Mouse (Mus musculus) thymus, postnatal 10 days (tissue): ENCODE measurements around the gene S100a10.
A peak's percentile ranks its signal among the peaks of the same experiment; 100 is the strongest.

Source experiments
- DNase-seq, 2 experiments: peaks; one replicate each; pipeline ENCODE4 v3.0.0; 2021; ENCODE audit warnings: low spot score in 2 of 2

The S100a10 gene

DNA sequence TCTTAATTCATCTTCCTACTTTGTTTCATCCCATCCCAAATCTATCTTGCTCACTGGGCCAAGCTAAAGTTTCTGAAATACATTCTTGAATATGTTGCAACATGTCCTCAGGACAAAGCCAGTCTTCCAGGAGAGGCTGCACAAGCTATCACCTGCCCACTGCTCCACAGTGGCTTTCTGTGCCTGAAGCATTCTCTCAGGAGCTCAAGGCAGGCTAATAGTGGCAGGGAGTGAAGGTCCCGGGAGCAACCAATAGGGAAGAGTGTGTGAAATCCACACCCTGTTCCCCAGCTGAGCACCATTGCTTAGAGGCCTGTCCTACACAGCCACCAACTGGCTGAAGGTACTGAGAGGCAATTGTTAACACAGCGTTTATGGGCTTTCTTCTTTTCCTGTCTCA lies 26.1 kb downstream of the S100a10 start:
- no peak for DNase-seq

DNA sequence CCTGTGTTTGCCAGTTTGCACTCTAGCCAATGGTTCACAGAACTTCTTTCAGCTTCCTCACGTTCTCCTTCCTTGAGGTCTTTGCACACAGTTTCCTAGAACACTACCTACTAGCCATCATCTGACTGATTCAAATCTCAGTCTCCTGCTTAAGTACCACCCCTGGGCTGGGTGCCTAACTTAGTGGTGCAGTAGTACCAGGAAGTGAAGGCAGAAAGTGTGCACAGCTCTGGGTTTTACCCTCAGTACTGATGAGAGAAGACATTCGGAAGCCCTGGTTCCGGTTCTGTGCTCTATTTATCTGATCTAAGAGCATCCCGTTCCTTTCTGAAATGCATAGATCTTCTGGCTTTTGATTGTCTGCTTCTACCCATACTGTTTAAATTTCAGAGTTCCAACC lies 26.8 kb downstream of the S100a10 start:
- DNase-seq = no peak

DNA sequence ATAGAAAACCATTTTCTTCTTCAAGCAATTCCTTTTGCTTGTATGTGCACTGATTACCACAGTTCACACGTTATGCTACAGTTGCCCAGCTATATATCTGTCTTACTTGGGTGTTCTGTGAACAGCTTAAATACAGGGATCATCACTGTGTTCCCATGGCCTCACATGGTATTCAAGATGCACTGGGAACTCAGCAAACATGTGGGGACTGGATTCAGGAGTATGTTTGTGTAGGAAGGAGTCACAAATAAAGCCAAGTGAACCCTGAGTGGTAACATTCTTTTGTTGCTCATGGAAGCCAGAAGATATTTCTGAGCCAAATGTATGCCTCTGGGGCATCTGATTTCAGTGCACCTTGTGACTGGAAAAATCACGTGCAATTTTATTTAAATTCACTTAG lies 28.2 kb downstream of the S100a10 start:
- no peak for DNase-seq

DNA sequence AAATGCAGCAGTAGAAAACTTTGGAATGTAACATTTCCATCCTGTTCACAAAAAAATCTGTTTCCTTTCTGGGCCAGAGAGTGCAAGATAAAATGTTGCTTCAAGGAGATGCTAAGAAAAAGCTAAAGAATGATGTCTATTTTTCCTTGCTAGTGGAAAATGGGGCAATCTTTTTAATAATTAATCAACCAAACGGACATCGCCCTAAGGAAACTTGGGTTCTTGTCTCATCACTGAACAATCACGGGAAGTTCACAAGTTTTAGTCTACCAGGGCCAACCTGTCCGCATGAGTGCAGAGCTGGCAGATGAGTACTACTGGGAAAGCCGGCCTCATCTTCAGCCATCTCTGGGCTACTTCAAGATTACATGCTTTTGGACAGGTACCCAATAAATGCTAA lies 34.7 kb downstream of the S100a10 start:
- no peak for DNase-seq

DNA sequence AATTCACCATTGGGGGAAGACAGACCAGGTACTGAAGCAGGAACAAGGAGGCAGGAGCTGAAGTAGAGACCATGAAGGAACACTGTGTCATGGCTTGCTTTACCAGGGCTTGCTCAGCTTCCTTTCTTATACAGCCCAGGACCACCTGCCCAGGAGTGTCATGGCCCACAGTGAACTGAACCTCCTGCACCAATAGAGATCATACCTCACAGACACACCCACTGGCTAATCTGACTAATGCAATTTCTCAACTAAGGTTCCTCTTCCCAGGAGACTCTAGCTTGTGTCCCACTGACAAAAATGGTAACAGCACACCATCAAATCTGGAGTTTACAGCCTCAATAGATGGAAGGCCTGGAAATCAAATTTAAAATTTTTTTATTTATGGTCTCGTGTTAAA lies 35.4 kb downstream of the S100a10 start:
- no peak for DNase-seq

DNA sequence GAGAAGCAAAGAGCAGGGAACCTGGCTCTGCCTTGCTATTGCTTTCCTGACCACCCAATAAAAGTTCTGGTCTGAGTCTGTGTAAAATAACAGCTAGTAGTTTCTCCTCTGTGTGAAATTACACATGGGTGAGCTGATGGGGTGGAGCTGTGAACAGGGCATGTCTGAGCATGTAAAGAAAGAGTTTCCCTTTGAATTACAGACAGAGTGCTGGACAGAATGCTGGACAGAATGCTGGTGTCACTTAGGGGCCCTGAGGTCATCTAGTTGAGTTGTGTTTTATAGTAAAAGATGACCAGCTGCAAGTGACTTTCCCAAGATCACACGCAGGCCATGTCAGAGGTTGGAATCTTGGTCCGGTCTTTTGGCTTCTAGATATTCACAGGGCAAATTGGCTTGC lies 37.2 kb downstream of the S100a10 start:
- no peak for DNase-seq

DNA sequence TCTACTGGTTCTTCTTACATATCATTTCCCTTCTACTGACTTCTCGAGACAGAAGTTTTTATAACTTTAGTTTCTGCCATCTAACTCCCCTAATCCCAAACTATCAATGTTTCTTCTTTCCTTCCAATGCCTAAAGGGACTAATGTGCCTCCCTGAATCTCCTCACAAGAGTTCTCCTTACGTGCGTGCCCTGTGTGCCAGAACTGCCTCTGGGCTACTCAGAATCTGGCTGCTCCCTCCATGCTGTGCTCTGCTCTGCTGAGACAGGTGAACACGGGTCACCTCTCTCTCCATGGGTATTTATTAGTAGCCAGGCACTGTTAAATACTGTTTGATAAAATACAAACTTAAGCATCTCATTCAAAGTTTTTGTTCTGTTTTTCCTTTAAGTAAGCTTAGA lies 38.1 kb downstream of the S100a10 start:
- DNase-seq = no peak

DNA sequence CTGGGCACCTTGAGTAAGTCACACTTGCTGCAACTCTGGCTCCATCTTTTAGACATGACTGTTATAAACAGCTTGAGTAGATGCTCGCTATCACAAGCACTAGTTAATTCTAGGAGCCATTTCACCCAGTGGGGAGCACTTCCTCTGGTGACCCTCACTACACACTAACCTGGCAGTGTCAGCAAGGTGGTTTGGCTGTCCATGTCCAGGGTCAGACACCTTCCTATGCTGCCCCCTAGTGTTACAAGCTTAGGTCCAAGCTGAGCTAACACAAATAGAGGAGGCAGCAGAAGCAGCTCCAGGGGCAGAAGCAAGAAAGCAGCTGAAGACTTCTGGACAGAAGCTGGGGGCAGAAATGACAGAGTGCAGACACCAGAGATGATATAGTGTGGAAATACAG lies 38.6 kb downstream of the S100a10 start:
- DNase-seq = peak; percentile 18 to 59

DNA sequence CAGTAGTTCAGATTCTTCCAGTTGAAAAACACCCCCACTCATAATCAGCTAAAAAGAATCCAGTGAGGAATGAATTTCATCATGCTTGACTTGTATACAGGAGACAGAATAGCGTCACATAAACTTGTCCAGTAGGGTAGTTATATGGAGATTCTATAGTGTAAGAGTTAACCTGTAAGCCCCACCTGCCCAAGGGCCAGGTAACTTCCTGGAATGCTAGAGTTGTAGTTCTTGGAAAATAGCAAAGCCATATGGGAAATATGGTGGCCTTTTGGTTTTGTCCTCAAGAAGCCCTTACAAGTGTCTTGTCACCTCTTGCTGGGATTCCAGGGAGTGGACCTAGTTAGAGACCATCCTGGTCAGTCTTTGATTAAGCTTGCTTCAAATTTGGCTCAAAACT lies 41.8 kb downstream of the S100a10 start:
- no peak for DNase-seq

DNA sequence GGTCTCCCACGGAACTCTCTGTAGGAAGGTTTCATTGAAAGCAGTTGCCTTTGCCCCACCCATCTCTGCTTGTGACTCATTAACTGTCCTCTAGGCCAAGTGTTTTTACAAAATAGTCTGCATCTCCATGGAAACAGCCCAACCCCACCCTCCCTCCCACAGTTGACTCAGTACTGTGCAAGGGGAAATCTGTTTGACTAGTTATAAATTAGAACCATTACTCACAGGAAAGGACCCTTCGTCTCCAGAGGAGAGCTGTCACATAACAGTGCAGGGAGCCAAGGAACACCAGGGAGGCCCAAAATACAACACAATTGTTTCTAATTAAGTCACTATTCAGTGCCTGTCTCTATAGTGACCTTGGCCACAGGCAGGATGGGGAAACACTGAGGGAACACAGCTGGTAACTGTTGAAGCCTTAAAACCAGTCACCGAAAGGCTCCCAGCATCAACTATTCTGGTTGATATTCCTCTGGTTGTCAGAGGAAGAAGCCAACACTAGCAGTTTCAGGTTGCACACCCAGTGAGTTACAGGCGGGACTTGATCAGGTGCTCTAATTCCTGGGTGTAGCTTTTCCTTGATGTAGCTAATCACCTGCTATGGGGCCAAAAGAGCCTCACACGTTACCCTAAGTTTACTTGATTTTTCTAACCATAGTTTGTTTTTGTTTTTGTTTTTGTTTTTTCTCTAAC lies 42.5 kb downstream of the S100a10 start:
- DNase-seq = no peak

DNA sequence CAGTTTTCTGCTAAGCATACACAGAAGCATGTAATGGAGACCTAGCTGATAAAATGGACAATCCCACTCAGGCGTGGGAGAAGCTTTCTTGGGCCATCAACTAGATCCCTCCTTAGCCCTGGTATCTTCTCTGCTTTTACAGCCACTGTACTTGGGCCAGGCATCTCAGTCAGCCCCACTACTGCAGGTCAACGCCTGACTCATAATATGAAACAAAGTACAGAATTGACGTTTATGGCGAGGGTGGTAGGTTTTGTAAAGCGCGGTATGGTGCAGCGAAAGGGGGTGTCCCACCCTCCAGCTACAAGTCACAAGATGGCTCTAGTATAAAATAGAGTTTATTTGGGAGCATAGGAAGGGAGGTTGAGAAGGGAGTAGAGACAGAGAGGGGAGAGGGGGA lies 43.1 kb downstream of the S100a10 start:
- DNase-seq = no peak

DNA sequence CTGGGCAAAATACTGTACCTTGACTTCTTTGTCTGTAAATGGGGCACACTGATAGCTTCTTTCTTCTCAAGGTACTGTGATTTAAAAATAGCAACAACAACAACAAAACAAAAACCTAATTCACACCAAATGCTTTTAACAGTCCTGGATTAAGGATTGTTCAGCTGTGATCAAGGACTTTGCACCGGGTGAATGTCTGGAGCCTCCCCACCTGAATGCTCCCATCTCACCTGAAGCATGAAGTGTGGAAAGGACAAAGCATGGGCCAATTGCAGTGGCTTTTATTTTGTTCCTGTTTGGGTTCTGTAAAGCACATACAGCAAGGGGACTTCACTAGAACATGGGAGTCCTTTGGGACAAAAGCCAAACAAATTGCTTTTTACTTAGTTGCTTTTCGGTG lies 45.3 kb downstream of the S100a10 start:
- no peak for DNase-seq

DNA sequence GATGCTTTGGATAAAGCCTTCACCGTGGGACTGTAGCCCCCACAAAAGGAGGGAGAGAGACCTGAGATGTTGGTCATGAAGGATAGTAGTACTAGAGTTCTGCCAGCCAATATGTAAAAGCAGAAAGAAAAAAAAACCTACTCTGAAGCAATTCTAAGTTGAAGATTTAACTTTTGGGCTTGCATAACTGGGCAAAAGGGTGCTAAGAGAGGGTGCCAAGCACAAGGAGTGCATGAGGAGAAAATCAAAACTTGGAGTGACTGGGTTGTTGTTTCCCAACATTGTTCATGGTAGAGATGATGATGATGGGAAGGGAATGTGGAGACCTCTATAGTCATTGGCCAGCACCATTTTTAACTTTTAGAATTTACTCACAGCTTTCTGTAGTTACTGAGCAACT lies 47.0 kb downstream of the S100a10 start:
- no peak for DNase-seq

DNA sequence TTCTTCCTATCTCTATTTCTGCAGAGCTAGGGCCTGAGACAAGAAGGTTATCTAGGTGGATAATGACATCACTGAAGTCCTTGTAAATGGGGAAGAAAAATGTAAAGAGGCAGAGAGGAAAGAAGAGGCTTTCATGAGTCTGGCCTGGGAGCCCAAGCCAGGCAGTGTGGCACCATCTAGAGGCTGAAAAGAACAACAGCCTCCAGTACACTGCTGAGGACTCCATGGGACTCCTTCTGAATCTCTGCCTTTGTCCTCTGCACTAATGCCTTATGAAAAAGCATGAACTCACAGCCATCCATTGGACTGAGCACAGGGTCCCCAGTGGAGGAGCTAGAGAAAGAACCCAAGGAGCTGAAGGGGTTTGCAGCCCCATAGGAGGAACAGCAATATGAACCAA lies 54.1 kb downstream of the S100a10 start:
- DNase-seq = peak in 1 of 2 experiments; percentile 10
